Mouse (Mus musculus): ENCODE data around the gene Osbpl2. TPM values are rescaled to one million over a fixed set of nuclear protein-coding genes. Genes with fewer than 3 reads are reported as not detected.
"Not testable (repeated sequence)": the region's sequence is repeated elsewhere in the genome, so short reads cannot be mapped to it uniquely, and the experiment has no call there.

Gene Osbpl2
- total RNA-seq, 2 experiments from 2014 or later = 53.2 to 54.4 TPM

GRCm38 (mm10) chr2:180148551-180148950 is 29.4 kb downstream of the Osbpl2 start:
- DNase-seq (ENCODE audit: low spot score in 2 of 2) = no peak

DNA sequence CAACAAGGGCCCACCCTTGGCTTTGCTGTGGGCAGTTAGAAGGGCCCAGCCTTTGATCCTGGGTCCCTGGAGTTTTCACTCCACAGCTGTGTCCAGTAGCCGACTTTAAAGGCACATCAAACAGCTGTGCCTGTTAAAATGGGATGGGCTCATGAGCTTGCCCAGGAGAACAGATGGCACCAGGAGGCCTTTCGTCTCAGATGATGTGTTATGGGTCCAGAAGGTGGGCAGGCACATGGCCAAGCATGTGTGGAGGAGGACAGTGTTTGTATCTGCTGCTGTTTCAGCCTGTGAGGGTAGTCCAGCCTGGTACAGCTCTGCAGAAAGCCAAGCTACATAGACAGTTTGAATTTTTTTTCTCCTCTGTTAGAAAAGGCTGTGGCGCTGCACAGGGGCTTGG is 35.7 kb downstream of the Osbpl2 start:
- DNase-seq (ENCODE audit: low spot score in 2 of 2) = no peak

- DNase-seq (ENCODE audit: low spot score in 2 of 2) = no peak
These were observed 39.5 kb downstream of the Osbpl2 start for GRCm38 (mm10) chr2:180158627-180159026.

DNA sequence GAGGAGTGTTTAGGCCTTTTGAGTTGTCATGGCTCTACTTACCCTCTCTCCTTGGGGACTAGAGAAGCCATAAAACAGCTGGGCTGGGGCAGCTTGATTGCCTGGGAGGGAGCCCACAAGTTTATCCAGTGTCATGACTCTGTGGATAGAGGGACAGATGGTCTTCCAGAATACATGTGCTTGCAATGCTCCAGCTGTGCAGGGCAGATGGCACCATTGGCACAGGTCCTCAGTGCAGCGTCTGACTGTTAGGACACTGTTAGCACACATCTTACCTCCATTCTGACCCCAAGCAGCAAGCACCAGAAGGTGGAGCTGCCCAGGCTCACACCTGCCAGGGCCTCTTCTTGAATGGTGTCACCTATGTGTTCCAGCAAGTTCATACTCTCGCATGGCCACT is 46.7 kb downstream of the Osbpl2 start:
- no peak for DNase-seq (ENCODE audit: low spot score in 2 of 2)

- no peak for DNase-seq (ENCODE audit: low spot score in 2 of 2)
These were observed 47.8 kb downstream of the Osbpl2 start for GRCm38 (mm10) chr2:180166869-180167268.

DNA sequence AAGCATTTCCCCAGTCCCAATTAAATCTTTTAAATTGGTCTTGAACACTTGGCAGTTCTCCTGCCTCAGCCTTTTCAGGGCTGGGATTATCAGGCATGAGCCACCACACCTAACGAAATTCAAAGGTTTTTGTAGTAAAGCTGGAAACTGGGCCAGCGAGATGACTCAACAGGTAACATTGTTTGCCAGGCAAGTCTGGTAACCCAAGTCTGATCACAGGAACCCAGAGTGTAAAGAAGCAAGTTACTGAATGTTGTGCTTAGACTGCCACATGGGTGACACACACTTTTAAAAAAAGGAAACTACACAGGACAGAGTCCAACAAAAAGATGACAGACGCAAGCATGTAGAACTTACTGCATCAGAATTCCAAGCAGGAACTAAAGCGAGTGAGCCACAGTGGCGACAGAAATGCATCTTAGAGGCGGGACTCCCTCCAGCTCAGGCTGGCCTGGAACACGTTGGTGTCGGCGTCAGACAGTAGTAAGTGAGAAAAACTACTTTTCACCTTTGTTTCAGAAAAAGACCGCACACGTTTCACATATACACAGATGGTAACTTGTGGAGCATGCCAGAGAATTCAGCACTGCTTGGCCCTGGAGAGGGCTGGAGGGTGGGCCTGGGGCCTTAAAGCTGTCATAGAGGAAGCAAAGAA is 51.2 kb downstream of the Osbpl2 start:
- no peak for DNase-seq (ENCODE audit: low spot score in 2 of 2)

- peak; percentile 98 to 99 for DNase-seq (ENCODE audit: low spot score in 2 of 2)
These were observed 51.9 kb downstream of the Osbpl2 start, which contains the start of gene Adrm1 for GRCm38 (mm10) chr2:180170806-180171521. TSS of gene Adrm1 (plus strand) at chr2:180171485.

- DNase-seq (ENCODE audit: low spot score in 2 of 2) = no peak
These were observed 52.5 kb downstream of the Osbpl2 start for GRCm38 (mm10) chr2:180171522-180172070.

GRCm38 (mm10) chr2:180172152-180172551 is 53.0 kb downstream of the Osbpl2 start:
- DNase-seq (ENCODE audit: low spot score in 2 of 2) = no peak

DNA sequence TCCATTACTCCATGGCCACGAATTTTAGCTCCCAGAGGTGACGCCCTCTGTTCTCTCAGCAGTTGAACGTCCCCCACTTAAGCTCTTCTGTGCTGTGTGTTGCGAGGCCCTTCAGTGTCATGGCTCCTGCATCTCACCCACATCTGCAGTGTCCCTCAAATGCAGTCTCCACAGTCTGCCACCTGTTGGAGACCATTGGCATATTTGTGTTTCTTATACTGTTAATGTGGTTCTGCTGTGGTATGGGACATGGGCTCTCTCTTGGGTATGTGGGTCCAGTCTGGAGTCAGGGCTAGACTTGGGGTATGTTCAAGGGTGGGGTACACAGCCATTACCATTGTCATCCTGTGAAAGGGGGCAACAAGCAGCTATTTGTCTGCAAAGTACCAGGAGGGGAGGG is 54.1 kb downstream of the Osbpl2 start:
- DNase-seq (ENCODE audit: low spot score in 2 of 2) = no peak

- not testable (repeated sequence) for DNase-seq (ENCODE audit: low spot score in 2 of 2)
These were observed 54.6 kb downstream of the Osbpl2 start for GRCm38 (mm10) chr2:180173711-180174110.

DNA sequence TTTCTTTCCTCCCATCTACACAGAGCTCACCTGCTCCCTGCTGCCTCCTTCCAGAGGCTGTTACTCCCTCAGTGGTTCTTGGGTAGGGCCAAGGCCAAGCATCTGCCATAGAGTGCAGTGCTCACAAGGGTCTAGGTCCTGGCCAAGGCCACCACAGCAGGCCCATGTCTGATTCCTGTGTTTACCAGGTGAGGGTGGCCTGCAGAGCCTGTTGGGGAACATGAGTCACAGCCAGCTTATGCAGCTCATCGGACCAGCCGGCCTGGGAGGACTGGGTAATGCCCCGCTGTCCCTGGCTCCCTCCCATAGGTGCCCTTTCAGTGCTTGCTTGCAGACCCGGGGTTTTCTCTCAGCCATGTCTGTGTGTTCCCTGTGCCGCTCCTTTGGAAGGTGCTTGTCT is 55.0 kb downstream of the Osbpl2 start:
- no peak for DNase-seq (ENCODE audit: low spot score in 2 of 2)

DNA sequence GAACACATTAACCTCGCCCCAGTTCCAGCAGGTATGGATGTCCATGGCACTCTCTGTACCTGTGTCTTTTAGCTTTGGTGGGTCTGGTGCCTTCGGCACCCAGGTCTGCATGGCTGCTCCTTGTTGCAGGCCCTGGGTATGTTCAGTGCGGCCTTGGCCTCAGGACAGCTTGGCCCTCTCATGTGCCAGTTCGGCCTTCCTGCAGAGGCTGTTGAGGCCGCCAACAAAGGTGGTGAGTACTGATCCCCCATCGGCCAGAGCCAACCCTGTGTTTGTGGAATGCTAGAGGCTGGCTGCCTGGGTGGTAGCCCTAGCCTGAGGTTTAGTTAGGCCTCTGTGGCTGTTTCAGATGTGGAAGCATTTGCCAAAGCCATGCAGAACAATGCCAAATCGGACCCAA is 56.6 kb downstream of the Osbpl2 start:
- no peak for DNase-seq (ENCODE audit: low spot score in 2 of 2)

- no peak for DNase-seq (ENCODE audit: low spot score in 2 of 2)
These were observed 62.4 kb downstream of the Osbpl2 start for GRCm38 (mm10) chr2:180181542-180181941.

- peak in 1 of 2 experiments; percentile 61 for DNase-seq (ENCODE audit: low spot score in 2 of 2)
These were observed 65.1 kb downstream of the Osbpl2 start for GRCm38 (mm10) chr2:180184011-180184751.

GRCm38 (mm10) chr2:180184752-180185109 is 65.6 kb downstream of the Osbpl2 start:
- no peak for DNase-seq (ENCODE audit: low spot score in 2 of 2)

DNA sequence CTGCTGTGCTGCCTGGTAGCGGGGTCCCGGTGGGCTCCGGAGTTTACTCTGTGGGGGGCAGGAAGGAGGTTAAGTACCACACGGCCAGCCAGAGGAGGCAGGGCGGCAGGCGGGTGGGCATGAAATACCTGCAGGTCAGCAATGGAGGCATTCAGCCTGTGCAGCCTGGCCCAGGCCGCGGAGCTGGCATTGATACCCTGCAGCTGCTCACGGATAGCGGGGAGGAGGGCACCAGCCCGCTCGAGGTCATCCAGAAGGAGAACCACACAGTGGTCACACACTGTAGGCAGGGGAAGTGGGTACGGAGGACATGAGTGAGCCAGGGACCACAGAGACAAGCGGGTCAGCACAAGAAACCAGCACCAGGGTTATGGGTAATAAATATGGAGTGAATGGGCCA is 66.6 kb downstream of the Osbpl2 start:
- no peak for DNase-seq (ENCODE audit: low spot score in 2 of 2)

DNA sequence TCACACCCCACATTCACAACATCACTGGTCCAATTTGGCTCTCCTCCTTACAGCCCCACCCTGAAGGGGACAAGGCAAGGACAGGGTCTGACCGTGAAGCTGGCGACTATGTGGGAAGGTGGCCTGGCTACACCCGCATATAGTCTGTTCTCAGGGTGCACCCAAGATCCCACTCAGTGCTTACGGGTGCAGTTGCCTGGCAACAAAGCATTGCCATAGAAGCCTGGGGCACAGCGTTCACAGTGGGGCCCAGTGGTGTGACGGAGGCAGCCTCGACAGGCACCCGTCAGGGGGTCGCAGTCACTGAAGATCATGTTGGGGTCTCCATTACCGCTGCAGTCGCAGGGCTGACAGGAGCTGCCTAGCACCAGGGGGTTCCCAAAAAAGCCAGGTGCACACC is 68.3 kb downstream of the Osbpl2 start:
- DNase-seq (ENCODE audit: low spot score in 2 of 2) = no peak

DNA sequence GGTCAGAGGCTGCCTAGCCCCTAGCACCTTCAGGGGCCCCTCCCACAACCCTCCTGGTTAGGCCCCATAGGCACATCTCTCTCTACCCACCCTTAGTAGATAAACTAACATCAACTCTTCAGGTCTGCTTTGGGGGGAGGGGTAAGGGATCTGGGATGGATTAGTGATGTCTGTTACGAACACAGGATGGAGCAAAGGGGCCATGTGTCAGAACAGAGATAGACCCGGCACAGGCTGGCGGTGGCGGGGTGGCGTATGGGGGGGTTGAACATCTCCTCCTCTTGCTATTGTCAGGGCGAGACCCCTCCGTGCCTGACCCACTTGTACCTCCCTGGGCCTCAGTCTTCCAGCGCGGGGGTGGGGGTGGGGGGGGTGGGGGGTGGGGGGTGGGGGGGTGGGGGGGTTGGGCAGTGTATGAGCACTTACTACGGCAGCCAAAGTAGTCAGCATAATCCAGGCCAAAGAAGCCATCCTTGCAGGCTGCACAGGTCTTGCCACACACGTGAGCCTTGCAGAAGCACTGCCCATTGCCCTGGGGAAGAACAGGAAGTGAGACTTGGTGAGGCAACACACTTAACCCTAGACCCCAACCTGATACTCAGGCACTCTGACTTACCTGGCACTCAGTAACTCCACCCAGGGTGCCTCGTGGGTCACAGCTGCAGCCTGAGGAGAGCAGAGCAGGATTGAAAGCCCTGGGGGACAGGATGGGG is 77.7 kb downstream of the Osbpl2 start:
- no peak for DNase-seq (ENCODE audit: low spot score in 2 of 2)

DNA sequence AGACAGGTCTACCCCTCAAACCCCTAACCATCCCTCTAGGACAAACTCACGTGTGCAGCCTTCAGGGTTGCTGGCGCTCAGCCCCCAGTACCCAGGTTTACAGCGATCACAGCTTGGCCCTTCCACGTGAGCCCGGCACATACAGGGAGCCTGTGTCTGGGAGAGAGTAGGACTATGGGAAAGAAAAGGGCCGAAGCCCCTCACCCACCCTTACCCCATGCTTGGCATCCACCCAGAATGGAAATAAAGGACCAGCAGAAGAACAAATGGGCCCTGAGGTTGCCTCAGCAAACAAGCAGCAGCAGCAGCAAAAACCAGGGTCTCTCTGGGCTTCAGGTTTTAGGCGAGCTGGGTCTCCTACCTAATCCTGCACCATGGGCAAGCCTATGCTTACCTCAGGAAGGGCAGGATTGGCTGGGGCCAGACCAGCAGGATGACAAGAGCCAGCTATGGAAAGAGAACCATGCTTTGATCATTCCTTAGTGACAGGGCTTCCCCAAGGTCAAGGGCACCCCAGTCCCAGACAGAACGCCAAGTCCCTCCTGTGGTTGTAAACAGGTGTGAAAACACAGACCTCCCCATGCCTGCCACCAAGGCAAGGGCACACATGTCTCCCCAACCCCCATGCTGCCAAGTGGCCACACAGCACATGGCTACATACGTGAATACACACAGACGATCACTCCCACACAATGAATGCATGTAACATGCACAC is 78.4 kb downstream of the Osbpl2 start:
- no peak for DNase-seq (ENCODE audit: low spot score in 2 of 2)

GRCm38 (mm10) chr2:180198782-180199181 is 79.7 kb downstream of the Osbpl2 start:
- no peak for DNase-seq (ENCODE audit: low spot score in 2 of 2)

All from layer of hippocampus, postnatal 10 days (tissue).